Mouse (Mus musculus) midbrain, embryonic 13.5 days (tissue): ENCODE measurements around the gene Lifr. TPM values are rescaled to one million over a fixed set of nuclear protein-coding genes. Genes with fewer than 3 reads are reported as not detected.

Experiments
- ATAC-seq: fragments of 200-750 bp; cut with Nextera tagmentation; 2 replicates; pipeline ENCODE4 v1.8.0; 2017; ENCODE audit warnings: mild to moderate bottlenecking, moderate TSS enrichment, moderate library complexity
- H3K27ac ChIP-seq: fragments of 300-500 bp; sonication (generic); 2 replicates; pipeline ENCODE4 v1.5.1; 2015; ENCODE audit warnings: inconsistent platforms, mild to moderate bottlenecking, moderate library complexity
- H3K27me3 ChIP-seq: fragments of 300-500 bp; sonication (generic); 2 replicates; pipeline ENCODE4 v1.6.1; 2015; ENCODE audit warnings: mild to moderate bottlenecking, inconsistent platforms
- H3K36me3 ChIP-seq: fragments of 300-500 bp; sonication (generic); 2 replicates; pipeline ENCODE4 v1.6.1; 2015; ENCODE audit warnings: mild to moderate bottlenecking, inconsistent platforms
- H3K4me1 ChIP-seq: fragments of 300-500 bp; sonication (generic); replicated peaks from 2 replicates; pipeline ENCODE4 v1.6.1; 2015; ENCODE audit warnings: inconsistent platforms
- H3K4me2 ChIP-seq: fragments of 300-500 bp; sonication (generic); replicated peaks from 2 replicates; pipeline ENCODE4 v1.6.1; 2015; ENCODE audit warnings: moderate library complexity, mild to moderate bottlenecking, inconsistent platforms
- H3K4me3 ChIP-seq: fragments of 300-500 bp; sonication (generic); replicated peaks from 2 replicates; pipeline ENCODE4 v1.5.1; 2015; ENCODE audit warnings: mild to moderate bottlenecking, inconsistent platforms
- H3K9ac ChIP-seq: fragments of 300-500 bp; sonication (generic); replicated peaks from 2 replicates; pipeline ENCODE4 v1.6.1; 2015; ENCODE audit warnings: mild to moderate bottlenecking, inconsistent platforms
- H3K9me3 ChIP-seq: fragments of 300-500 bp; sonication (generic); 2 replicates; pipeline ENCODE4 v1.6.1; 2016; ENCODE audit warnings: mild to moderate bottlenecking, inconsistent platforms
- WGBS: fragments of 180-500 bp; shearing (Covaris S2); methylation state at CpG from one replicate; pipeline ENCODE4 v1.1.7; 2015; 5-methylcytosine and 5-hydroxymethylcytosine counted together
- polyA plus RNA-seq: library from polyadenylated mRNA; unstranded; fragments of >200 nt; fragmentation: Nextera tagmentation; extraction: Ambion mirVana; gene quantifications from 2 replicates; pipeline ENCODE4 v1.2.1, GENCODE M21; 2015

Lifr gene
- polyA plus RNA-seq, 1 experiment from 2014 or later: 8.2 TPM

- Histone ChIP-seq H3K9ac (no peak overlapping the region), H3K4me2 (no peak overlapping the region), H3K27me3 (no peaks in the 10 kb centered on the region), H3K36me3 (no peaks in the 10 kb centered on the region), H3K4me1 (no peaks in the 10 kb centered on the region), H3K27ac (no peak overlapping the region), H3K9me3 (no peaks in the 10 kb centered on the region), H3K4me3 (no peak overlapping the region)
- no peak for ATAC-seq
- WGBS: 90% methylated on average over 7 of the region's 7 CpGs
Measured at GRCm38 (mm10) chr15:7173346-7173745, 82.9 kb downstream of the Lifr start.

DNA sequence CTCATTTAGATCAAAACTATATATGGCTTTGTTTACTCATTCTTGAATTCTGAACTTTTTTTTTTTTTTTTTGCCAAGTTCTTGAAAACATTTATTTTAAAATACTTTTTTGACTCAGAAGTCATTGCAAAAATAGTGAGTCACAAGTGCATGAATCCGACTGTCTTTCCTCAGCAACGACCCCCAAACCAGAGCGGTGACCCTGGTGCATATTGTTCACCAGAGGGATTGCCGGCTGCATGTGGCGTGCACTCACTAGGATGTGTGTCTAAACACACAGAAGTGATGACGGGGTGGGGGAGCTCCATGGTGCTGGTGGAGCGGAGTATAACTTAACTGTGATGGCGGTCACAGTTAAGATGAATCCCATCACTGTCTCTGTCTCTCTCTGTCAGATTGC, 83.4 kb downstream of the Lifr start:
- Histone ChIP-seq H3K27me3 (no peaks in the 10 kb centered on the region), H3K27ac (no peak overlapping the region), H3K36me3 (no peaks in the 10 kb centered on the region), H3K4me3 (no peak overlapping the region), H3K4me2 (no peak overlapping the region), H3K4me1 (no peaks in the 10 kb centered on the region), H3K9ac (no peak overlapping the region), H3K9me3 (no peaks in the 10 kb centered on the region)
- 88% methylated on average over 8 of the region's 8 CpGs for WGBS
- peak; percentile 58; the same call in 1 of the 2 replicates for ATAC-seq

GRCm38 (mm10) chr15:7180576-7180975, 90.2 kb downstream of the Lifr start:
- H3K27me3 ChIP-seq: no peaks in the 10 kb centered on the region
- no peak for ATAC-seq
- peaks cover 8% of the 10 kb centered on the region for H3K36me3 ChIP-seq
- no peak overlapping the region for H3K4me3 ChIP-seq
- no peak overlapping the region for H3K4me2 ChIP-seq
- H3K27ac ChIP-seq: no peak overlapping the region
- H3K9me3 ChIP-seq: no peaks in the 10 kb centered on the region
- H3K4me1 ChIP-seq: no peaks in the 10 kb centered on the region
- WGBS: 56% methylated on average over 6 of the region's 6 CpGs
- no peak overlapping the region for H3K9ac ChIP-seq

DNA sequence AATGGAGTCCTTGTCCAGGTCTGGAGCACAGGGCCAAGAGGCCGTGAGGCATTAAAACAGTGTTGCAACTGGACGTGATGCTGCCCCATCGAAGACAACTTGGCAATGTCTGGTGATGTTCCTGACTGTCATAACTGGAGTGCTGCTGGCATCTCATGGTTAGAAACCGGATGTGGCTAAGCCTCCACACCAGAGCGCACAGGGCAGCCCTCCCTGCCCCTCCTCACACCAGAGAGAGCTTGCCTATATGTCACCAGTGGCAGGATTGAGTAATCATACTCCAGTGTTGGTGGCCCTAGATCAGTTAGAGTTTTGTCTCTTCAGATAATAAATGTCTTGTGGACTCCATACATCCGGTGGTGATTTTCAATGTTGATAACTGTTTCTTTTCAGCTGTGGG, 97.3 kb downstream of the Lifr start:
- no peak overlapping the region for H3K27ac ChIP-seq
- no peak overlapping the region for H3K4me2 ChIP-seq
- H3K27me3 ChIP-seq: no peaks in the 10 kb centered on the region
- H3K9ac ChIP-seq: no peak overlapping the region
- H3K36me3 ChIP-seq: peaks cover 31% of the 10 kb centered on the region
- H3K9me3 ChIP-seq: no peaks in the 10 kb centered on the region
- H3K4me3 ChIP-seq: no peak overlapping the region
- 92% methylated on average over 6 of the region's 6 CpGs for WGBS
- H3K4me1 ChIP-seq: 0 out of 2 replicates have a peak, but pooled peaks cover under 1% of the 10 kb centered on the region
- no peak for ATAC-seq

DNA sequence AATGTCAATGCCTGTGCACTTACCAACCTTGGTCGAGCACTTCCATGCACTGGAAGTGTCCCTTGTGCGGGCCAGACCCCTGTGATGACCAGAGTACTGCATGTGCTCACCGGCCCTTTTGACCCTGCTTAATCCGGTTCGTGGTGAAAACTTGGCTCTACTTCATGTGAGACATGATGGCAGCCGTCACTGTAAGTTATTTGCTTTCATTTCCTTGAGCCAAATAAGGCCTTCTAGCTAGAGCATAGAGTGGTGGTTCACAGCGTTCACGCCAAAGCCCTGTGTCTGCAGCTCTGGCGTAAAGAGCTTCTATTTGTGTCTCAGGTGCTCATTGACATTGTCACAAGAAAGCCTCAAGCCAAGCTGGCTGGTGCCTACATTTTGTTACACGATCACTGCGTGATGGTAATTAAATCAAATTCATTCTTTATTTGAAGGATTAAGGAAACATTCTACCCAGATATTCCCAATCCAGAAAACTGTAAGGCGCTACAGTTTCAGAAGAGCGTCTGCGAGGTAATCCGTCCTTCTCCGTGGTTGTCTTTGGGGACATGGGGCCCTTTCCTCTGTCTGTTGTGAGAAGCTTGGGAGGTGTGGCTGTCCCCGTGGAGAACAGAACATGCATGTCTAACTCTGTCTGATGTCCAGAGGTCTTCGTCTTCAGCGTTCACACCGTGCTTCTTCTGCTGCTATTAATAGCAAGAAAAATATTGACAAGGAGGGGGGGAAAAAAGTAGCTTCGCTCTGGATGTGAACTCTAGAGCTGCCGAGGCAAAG, 99.5 kb downstream of the Lifr start:
- ATAC-seq: no peak
- H3K9me3 ChIP-seq: no peaks in the 10 kb centered on the region
- no peak overlapping the region for H3K4me2 ChIP-seq
- no peak overlapping the region for H3K27ac ChIP-seq
- peaks cover 31% of the 10 kb centered on the region for H3K36me3 ChIP-seq
- peaks cover 21% of the 10 kb centered on the region for H3K4me1 ChIP-seq
- no peak overlapping the region for H3K9ac ChIP-seq
- 92% methylated on average over 22 of the region's 22 CpGs for WGBS
- no peak overlapping the region for H3K4me3 ChIP-seq
- no peaks in the 10 kb centered on the region for H3K27me3 ChIP-seq

GRCm38 (mm10) chr15:7191074-7191473, 100.7 kb downstream of the Lifr start:
- no peaks in the 10 kb centered on the region for H3K27me3 ChIP-seq

GRCm38 (mm10) chr15:7192582-7192981, 102.2 kb downstream of the Lifr start:
- H3K27ac ChIP-seq: no peak overlapping the region
- peaks cover 18% of the 10 kb centered on the region for H3K36me3 ChIP-seq
- no peak overlapping the region for H3K4me3 ChIP-seq
- H3K9ac ChIP-seq: no peak overlapping the region
- peaks cover 37% of the 10 kb centered on the region for H3K4me1 ChIP-seq
- WGBS: 94% methylated on average over 2 of the region's 2 CpGs
- H3K4me2 ChIP-seq: no peak overlapping the region
- no peak for ATAC-seq
- H3K27me3 ChIP-seq: no peaks in the 10 kb centered on the region
- no peaks in the 10 kb centered on the region for H3K9me3 ChIP-seq

More at GRCm38 (mm10) chr15:7191074-7191473, 100.7 kb downstream of the Lifr start:
- Histone ChIP-seq H3K9me3 (no peaks in the 10 kb centered on the region), H3K4me1 (peaks cover 34% of the 10 kb centered on the region), H3K4me2 (no peak overlapping the region), H3K27ac (no peak overlapping the region), H3K36me3 (peaks cover 29% of the 10 kb centered on the region), H3K9ac (no peak overlapping the region), H3K4me3 (no peak overlapping the region)
- WGBS: 95% methylated on average over 4 of the region's 4 CpGs
- no peak for ATAC-seq

- H3K36me3 ChIP-seq: peaks cover 17% of the 10 kb centered on the region; the same call in 1 of the 2 replicates
- peak; percentile 49; the same call in 1 of the 2 replicates for ATAC-seq
- 7% methylated on average over 13 of the region's 13 CpGs for WGBS
- peaks cover 49% of the 10 kb centered on the region for H3K4me1 ChIP-seq
- peak overlapping the region; percentile 75 for H3K27ac ChIP-seq
- H3K9me3 ChIP-seq: no peaks in the 10 kb centered on the region
- 0 out of 2 replicates have a peak overlapping the region, but pooled peaks have one; percentile 9 for H3K4me2 ChIP-seq
- H3K4me3 ChIP-seq: no peak overlapping the region
- H3K27me3 ChIP-seq: no peaks in the 10 kb centered on the region
- H3K9ac ChIP-seq: no peak overlapping the region
Measured at GRCm38 (mm10) chr15:7194147-7194720, 103.8 kb downstream of the Lifr start.

GRCm38 (mm10) chr15:7194748-7195221, 104.4 kb downstream of the Lifr start:
- H3K27ac ChIP-seq: peak overlapping the region; percentile 75
- ATAC-seq: peak; percentile 74
- H3K27me3 ChIP-seq: no peaks in the 10 kb centered on the region
- WGBS: 9% methylated on average over 6 of the region's 6 CpGs
- H3K4me3 ChIP-seq: no peak overlapping the region
- H3K9me3 ChIP-seq: no peaks in the 10 kb centered on the region
- H3K36me3 ChIP-seq: peaks cover 12% of the 10 kb centered on the region; the same call in 1 of the 2 replicates
- no peak overlapping the region for H3K9ac ChIP-seq
- H3K4me1 ChIP-seq: peaks cover 53% of the 10 kb centered on the region
- no peak overlapping the region for H3K4me2 ChIP-seq

- ATAC-seq: no peak
- no peaks in the 10 kb centered on the region for H3K36me3 ChIP-seq
- H3K27ac ChIP-seq: no peak overlapping the region
- 50% methylated on average over 3 of the region's 3 CpGs for WGBS
- H3K4me3 ChIP-seq: no peak overlapping the region
- no peak overlapping the region for H3K4me2 ChIP-seq
- H3K4me1 ChIP-seq: peaks cover 62% of the 10 kb centered on the region
- H3K9me3 ChIP-seq: no peaks in the 10 kb centered on the region
- no peaks in the 10 kb centered on the region for H3K27me3 ChIP-seq
- no peak overlapping the region for H3K9ac ChIP-seq
Measured at GRCm38 (mm10) chr15:7197652-7198445, 107.4 kb downstream of the Lifr start.

- peak; percentile 80 for ATAC-seq
- no peak overlapping the region for H3K4me2 ChIP-seq
- H3K27ac ChIP-seq: peak overlapping the region; percentile 51; the same call in 1 of the 2 replicates
- H3K9me3 ChIP-seq: no peaks in the 10 kb centered on the region
- no peak overlapping the region for H3K9ac ChIP-seq
- H3K27me3 ChIP-seq: no peaks in the 10 kb centered on the region
- H3K4me1 ChIP-seq: peaks cover 57% of the 10 kb centered on the region
- H3K36me3 ChIP-seq: no peaks in the 10 kb centered on the region
- WGBS: 37% methylated on average over 2 of the region's 2 CpGs
- H3K4me3 ChIP-seq: no peak overlapping the region
Measured at GRCm38 (mm10) chr15:7198816-7199215, 108.4 kb downstream of the Lifr start.

GRCm38 (mm10) chr15:7200286-7200685, 109.9 kb downstream of the Lifr start:
- H3K27ac ChIP-seq: no peak overlapping the region
- H3K4me3 ChIP-seq: no peak overlapping the region
- H3K36me3 ChIP-seq: no peaks in the 10 kb centered on the region
- peaks cover 46% of the 10 kb centered on the region for H3K4me1 ChIP-seq
- 56% methylated on average over 6 of the region's 6 CpGs for WGBS
- ATAC-seq: no peak
- no peaks in the 10 kb centered on the region for H3K9me3 ChIP-seq
- no peak overlapping the region for H3K4me2 ChIP-seq
- no peaks in the 10 kb centered on the region for H3K27me3 ChIP-seq
- H3K9ac ChIP-seq: no peak overlapping the region
